Mouse (Mus musculus) layer of hippocampus, postnatal 14 days (tissue): ENCODE results near the gene Fam221b. TPM values are rescaled to one million over a fixed set of nuclear protein-coding genes. Genes with fewer than 3 reads are reported as not detected.

Experiments used
- DNase-seq, 2 experiments: peaks; one replicate each; pipeline ENCODE4 v3.0.0; 2021 to 2022; ENCODE audit warnings: low spot score in 2 of 2, mixed read lengths in 1 of 2
- long read RNA-seq, 2 experiments: library from polyadenylated mRNA; stranded (forward); transcript quantifications; one replicate each; pipeline ENCODE4 v2.0.0; 2021
- total RNA-seq, 2 experiments: library from RNA; stranded (reverse); gene quantifications; 2 replicates each; pipeline ENCODE4 v1.2.3; 2021

Gene Fam221b
- 1 to 10 TPM; 1.2 TPM for total RNA-seq
- long read RNA-seq, experiment 1 = 0 reads
- long read RNA-seq, experiment 2 = 0 reads

- peak; percentile 83 to 91 for DNase-seq
Observed at GRCm38 (mm10) chr4:43668782-43669427, at the start of gene Fam221b, which contains the start of gene Tmem8b. Gene Fam221b (minus strand): TSS chr4:43669145. Gene Tmem8b (plus strand): TSS chr4:43668971.

- no peak for DNase-seq
Observed at GRCm38 (mm10) chr4:43713652-43714219, 44.8 kb upstream of the Fam221b start.

- peak; percentile 68 to 83 for DNase-seq
Observed at GRCm38 (mm10) chr4:43711821-43712220, 42.9 kb upstream of the Fam221b start.

- no peak for DNase-seq
Observed at GRCm38 (mm10) chr4:43709869-43710268, 40.9 kb upstream of the Fam221b start, which contains the start of gene Olfr71. Gene Olfr71 (minus strand): TSS chr4:43710255.

- no peak for DNase-seq
Observed at GRCm38 (mm10) chr4:43705991-43706390, 37.0 kb upstream of the Fam221b start.

GRCm38 (mm10) chr4:43703851-43704250 is 34.9 kb upstream of the Fam221b start:
- no peak for DNase-seq

- no peak for DNase-seq
Observed at GRCm38 (mm10) chr4:43703439-43703838, 34.5 kb upstream of the Fam221b start.

GRCm38 (mm10) chr4:43700707-43701106 is 31.8 kb upstream of the Fam221b start, which contains the start of gene Olfr70:
Gene Olfr70 (minus strand): TSS chr4:43700807.
- DNase-seq = no peak

GRCm38 (mm10) chr4:43696561-43696960 is 27.6 kb upstream of the Fam221b start:
- no peak for DNase-seq

GRCm38 (mm10) chr4:43695249-43695671 is 26.3 kb upstream of the Fam221b start:
- no peak for DNase-seq

- DNase-seq = no peak
Observed at GRCm38 (mm10) chr4:43694439-43695248, 25.7 kb upstream of the Fam221b start.

GRCm38 (mm10) chr4:43693806-43694241 is 24.9 kb upstream of the Fam221b start:
- DNase-seq = no peak

- no peak for DNase-seq
Observed at GRCm38 (mm10) chr4:43691026-43691425, 22.1 kb upstream of the Fam221b start.

- no peak for DNase-seq
Observed at GRCm38 (mm10) chr4:43690021-43690420, 21.1 kb upstream of the Fam221b start.

- no peak for DNase-seq
Observed at GRCm38 (mm10) chr4:43679416-43680043, 10.6 kb upstream of the Fam221b start.

- DNase-seq = peak in 1 of 2 experiments; percentile 53
Observed at GRCm38 (mm10) chr4:43678541-43678940, 9.6 kb upstream of the Fam221b start.

- no peak for DNase-seq
Observed at GRCm38 (mm10) chr4:43675608-43676007, 6.7 kb upstream of the Fam221b start.

GRCm38 (mm10) chr4:43674974-43675373 is 6.0 kb upstream of the Fam221b start:
- DNase-seq = no peak

GRCm38 (mm10) chr4:43673703-43674102 is 4.8 kb upstream of the Fam221b start:
- no peak for DNase-seq

- peak; percentile 83 to 93 for DNase-seq
Observed at GRCm38 (mm10) chr4:43672070-43672469, 3.1 kb upstream of the Fam221b start.

GRCm38 (mm10) chr4:43669428-43669794 is 466 bp upstream of the Fam221b start:
- DNase-seq = peak in 1 of 2 experiments; percentile 50
